Mouse (Mus musculus) liver, embryonic 14.5 days (tissue): ENCODE results near the gene Tceal3.

Experiments used
- CTCF ChIP-seq: IDR thresholded peaks from 2 replicates; pipeline ENCODE4 v1.5.1; 2016; ENCODE audit warnings: antibody characterized with exemption, low read depth, control low read depth
- EP300 ChIP-seq: IDR thresholded peaks from 2 replicates; pipeline ENCODE4 v1.6.1; 2016; ENCODE audit warnings: antibody characterized with exemption, low read depth

GRCm38 (mm10) chrX:136590897-136591257 lies 235 bp downstream of the Tceal3 start:
- no peak for TF ChIP-seq EP300
- no peak for TF ChIP-seq CTCF
